Mouse (Mus musculus): ENCODE measurements around the gene Map1lc3a. TPM values are rescaled to one million over a fixed set of nuclear protein-coding genes. Genes with fewer than 3 reads are reported as not detected.

The Map1lc3a gene
- total RNA-seq (2017): 5.2 and 8.1 TPM in 2 replicates

GRCm38 (mm10) chr2:155276195-155276594, at the start of gene Map1lc3a:
Gene Map1lc3a (plus strand): TSS chr2:155276297.
- ATAC-seq (ENCODE audit: extremely low read depth, insufficient number of reproducible peaks, low FRiP score, poor library complexity, severe bottlenecking): peak; percentile 93

GRCm38 (mm10) chr2:155235746-155236361, 40.2 kb upstream of the Map1lc3a start:
- ATAC-seq (ENCODE audit: extremely low read depth, insufficient number of reproducible peaks, low FRiP score, poor library complexity, severe bottlenecking): no peak; the same call in 1 of the 2 replicates

- ATAC-seq (ENCODE audit: extremely low read depth, insufficient number of reproducible peaks, low FRiP score, poor library complexity, severe bottlenecking): peak; percentile 96
These were observed 39.6 kb upstream of the Map1lc3a start, which contains the start of gene Dynlrb1 for GRCm38 (mm10) chr2:155236362-155236992. Gene Dynlrb1 (plus strand): TSS chr2:155236533.

GRCm38 (mm10) chr2:155237276-155237675, 38.8 kb upstream of the Map1lc3a start:
- no peak for ATAC-seq (ENCODE audit: extremely low read depth, insufficient number of reproducible peaks, low FRiP score, poor library complexity, severe bottlenecking)

GRCm38 (mm10) chr2:155240915-155241314, 35.2 kb upstream of the Map1lc3a start:
- ATAC-seq (ENCODE audit: extremely low read depth, insufficient number of reproducible peaks, low FRiP score, poor library complexity, severe bottlenecking): no peak

- ATAC-seq (ENCODE audit: extremely low read depth, insufficient number of reproducible peaks, low FRiP score, poor library complexity, severe bottlenecking): no peak
These were observed 33.7 kb upstream of the Map1lc3a start for GRCm38 (mm10) chr2:155242296-155242855.

GRCm38 (mm10) chr2:155246231-155246630, 29.9 kb upstream of the Map1lc3a start:
- ATAC-seq (ENCODE audit: extremely low read depth, insufficient number of reproducible peaks, low FRiP score, poor library complexity, severe bottlenecking): no peak

- no peak for ATAC-seq (ENCODE audit: extremely low read depth, insufficient number of reproducible peaks, low FRiP score, poor library complexity, severe bottlenecking)
These were observed 27.9 kb upstream of the Map1lc3a start for GRCm38 (mm10) chr2:155248206-155248605.

GRCm38 (mm10) chr2:155248718-155249117, 27.4 kb upstream of the Map1lc3a start:
- no peak for ATAC-seq (ENCODE audit: extremely low read depth, insufficient number of reproducible peaks, low FRiP score, poor library complexity, severe bottlenecking)

- ATAC-seq (ENCODE audit: extremely low read depth, insufficient number of reproducible peaks, low FRiP score, poor library complexity, severe bottlenecking): no peak
These were observed 26.5 kb upstream of the Map1lc3a start for GRCm38 (mm10) chr2:155249588-155249987.

- no peak for ATAC-seq (ENCODE audit: extremely low read depth, insufficient number of reproducible peaks, low FRiP score, poor library complexity, severe bottlenecking)
These were observed 10.6 kb upstream of the Map1lc3a start for GRCm38 (mm10) chr2:155265526-155265925.

GRCm38 (mm10) chr2:155266896-155267295, 9.2 kb upstream of the Map1lc3a start:
- ATAC-seq (ENCODE audit: extremely low read depth, insufficient number of reproducible peaks, low FRiP score, poor library complexity, severe bottlenecking): no peak

- ATAC-seq (ENCODE audit: extremely low read depth, insufficient number of reproducible peaks, low FRiP score, poor library complexity, severe bottlenecking): no peak
These were observed 4.1 kb upstream of the Map1lc3a start for GRCm38 (mm10) chr2:155271957-155272356.

GRCm38 (mm10) chr2:155272396-155273170, 3.5 kb upstream of the Map1lc3a start:
- no peak for ATAC-seq (ENCODE audit: extremely low read depth, insufficient number of reproducible peaks, low FRiP score, poor library complexity, severe bottlenecking)

GRCm38 (mm10) chr2:155273603-155274002, 2.5 kb upstream of the Map1lc3a start:
- no peak for ATAC-seq (ENCODE audit: extremely low read depth, insufficient number of reproducible peaks, low FRiP score, poor library complexity, severe bottlenecking)

GRCm38 (mm10) chr2:155276621-155277175, 601 bp downstream of the Map1lc3a start:
- ATAC-seq (ENCODE audit: extremely low read depth, insufficient number of reproducible peaks, low FRiP score, poor library complexity, severe bottlenecking): peak; percentile 21

- ATAC-seq (ENCODE audit: extremely low read depth, insufficient number of reproducible peaks, low FRiP score, poor library complexity, severe bottlenecking): no peak
These were observed 1.6 kb downstream of the Map1lc3a start for GRCm38 (mm10) chr2:155277721-155278120.

- no peak for ATAC-seq (ENCODE audit: extremely low read depth, insufficient number of reproducible peaks, low FRiP score, poor library complexity, severe bottlenecking)
These were observed 2.3 kb downstream of the Map1lc3a start for GRCm38 (mm10) chr2:155278361-155278760.

- ATAC-seq (ENCODE audit: extremely low read depth, insufficient number of reproducible peaks, low FRiP score, poor library complexity, severe bottlenecking): no peak
These were observed 3.1 kb downstream of the Map1lc3a start for GRCm38 (mm10) chr2:155279163-155279562.
